Mouse (Mus musculus): ENCODE results near the gene Xrcc1.

DNA sequence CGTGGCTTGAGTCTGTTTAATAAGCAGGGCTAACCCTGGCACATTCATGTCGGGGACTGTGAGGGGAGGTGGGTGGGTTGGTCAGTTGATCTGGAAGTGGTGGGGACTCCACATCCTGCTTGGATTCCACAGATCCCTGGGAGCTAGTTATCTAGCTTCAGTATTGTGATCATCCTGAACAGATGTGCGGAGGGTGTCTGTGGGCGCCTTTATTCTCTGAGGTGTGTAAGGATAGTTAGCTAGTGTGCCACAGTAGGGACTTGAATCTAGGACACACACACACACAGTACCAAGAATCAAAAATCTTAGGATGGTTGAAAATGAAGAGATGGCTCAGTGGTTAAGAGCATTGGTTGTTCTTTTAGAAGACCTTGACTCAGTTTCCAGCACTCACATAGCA, 22.4 kb downstream of the Xrcc1 start:
- TF ChIP-seq CTCF (IDR thresholded peaks at IDR 0.05; ENCODE audit: low read depth) = no peak
- TF ChIP-seq EP300 (IDR thresholded peaks at IDR 0.05; ENCODE audit: low read depth) = no peak
